Mouse (Mus musculus) layer of hippocampus, adult 18-20 months (tissue): ENCODE results near the gene Taf8. TPM values are rescaled to one million over a fixed set of nuclear protein-coding genes. Genes with fewer than 3 reads are reported as not detected.

Source experiments
- total RNA-seq, 2 experiments: library from RNA; stranded (reverse); gene quantifications; 2 replicates each; pipeline ENCODE4 v1.2.3; 2021

Gene Taf8
- total RNA-seq, 2 experiments from 2014 or later = 19.1 to 23.9 TPM

Other genes with a start within 250 kb of the Taf8 start
- gene Mrps10, start 133.4 kb downstream of the Taf8 start, total RNA-seq = 10 to 100 TPM; 27.7 to 29.5 TPM
- 1 to 10 TPM; 1.4 to 1.6 TPM for gene Guca1b, start 116.9 kb downstream of the Taf8 start, total RNA-seq
- under 1 TPM in 1 of 2 experiments, not detected in 1; 0.53 TPM for gene Guca1a, start 101.7 kb downstream of the Taf8 start, total RNA-seq
- under 1 TPM; 0.52 to 0.58 TPM for gene AI661453, start 65.7 kb downstream of the Taf8 start, total RNA-seq
- gene 1700001C19Rik, start 64.9 kb downstream of the Taf8 start, total RNA-seq = not detected
- gene Ccnd3, start 2.8 kb upstream of the Taf8 start, total RNA-seq = 10 to 100 TPM; 43.4 to 43.6 TPM
- gene Bysl, start 109.2 kb upstream of the Taf8 start, total RNA-seq = 10 to 100 TPM; 19.4 to 19.5 TPM
- gene Med20, start 109.3 kb upstream of the Taf8 start, total RNA-seq = 10 to 100 TPM; 33.4 to 36.9 TPM
- 1 to 10 TPM; 4.2 to 5.8 TPM for gene Gm20517, start 109.3 kb upstream of the Taf8 start, total RNA-seq
- gene Usp49, start 128.4 kb upstream of the Taf8 start, total RNA-seq = 10 to 100 TPM in 1 of 2 experiments, 1 to 10 TPM in 1; 9.7 to 10.8 TPM
- 100 to 1,000 TPM; 220 to 222 TPM for gene Tomm6, start 186.1 kb upstream of the Taf8 start, total RNA-seq
- gene Frs3, start 186.7 kb upstream of the Taf8 start, total RNA-seq = 10 to 100 TPM; 26.0 to 29.8 TPM
- gene Gm21981, start 192.2 kb upstream of the Taf8 start, total RNA-seq = 1 to 10 TPM; 4.3 to 4.7 TPM
- 1 to 10 TPM; 2.3 to 3.4 TPM for gene Prickle4, start 192.4 kb upstream of the Taf8 start, total RNA-seq
- gene Pgc, start 224.6 kb upstream of the Taf8 start, total RNA-seq = not detected
- gene Tfeb, start 234.7 kb upstream of the Taf8 start, total RNA-seq = 10 to 100 TPM; 11.2 to 11.9 TPM